Mouse (Mus musculus) MEL (cell line): ENCODE data around the gene Ccl5. TPM values are rescaled to one million over a fixed set of nuclear protein-coding genes. Genes with fewer than 3 reads are reported as not detected.

Experiments used
- DNase-seq: peaks from one replicate; pipeline ENCODE4 v3.0.0; 2011; ENCODE audit warnings: low read depth, low spot score
- H3K27ac ChIP-seq: 2 replicates; pipeline ENCODE4 v1.5.1; 2012; ENCODE audit warnings: low read depth, mild to moderate bottlenecking, control low read depth, low read length, moderate library complexity; ENCODE audit not compliant: control insufficient read depth
- H3K27me3 ChIP-seq, 2 experiments: fragments of 150-350 bp in 1 of 2; sonication (generic) in 1 of 2; 2 replicates each; pipeline ENCODE4 v1.6.1; 2012; ENCODE audit warnings: low read length in 2 of 2, mild to moderate bottlenecking in 2 of 2, improper control_type of control experiment in 1 of 2, moderate library complexity in 1 of 2; ENCODE audit not compliant: insufficient read depth in 2 of 2, control insufficient read depth in 1 of 2
- H3K36me3 ChIP-seq, 2 experiments: 2 replicates each; pipeline ENCODE4 v1.6.1; 2012 to 2014; ENCODE audit warnings: low read length in 2 of 2, improper control_type of control experiment in 1 of 2, inconsistent platforms in 1 of 2, mild to moderate bottlenecking in 1 of 2; ENCODE audit not compliant: insufficient read depth in 2 of 2, control insufficient read depth in 1 of 2
- H3K4me1 ChIP-seq, 2 experiments: fragments of 150-350 bp in 1 of 2; sonication (generic) in 1 of 2; 2 replicates each; pipeline ENCODE4 v1.6.1; 2012; ENCODE audit warnings: low read length in 2 of 2, improper control_type of control experiment in 1 of 2, mild to moderate bottlenecking in 1 of 2; ENCODE audit not compliant: insufficient read depth in 2 of 2, control insufficient read depth in 1 of 2
- H3K4me3 ChIP-seq, 2 experiments: fragments of 150-350 bp in 1 of 2; sonication (generic) in 1 of 2; 2 replicates each; pipeline ENCODE4 v1.5.1; 2012; ENCODE audit warnings: low read depth in 2 of 2, low read length in 2 of 2, mild to moderate bottlenecking in 2 of 2, moderate library complexity in 2 of 2, control low read depth in 1 of 2, improper control_type of control experiment in 1 of 2; ENCODE audit not compliant: control insufficient read depth in 1 of 2, insufficient read depth in 1 of 2
- H3K79me2 ChIP-seq: 2 replicates; pipeline ENCODE4 v1.6.1; 2012; ENCODE audit warnings: mild to moderate bottlenecking, low read length, moderate library complexity; ENCODE audit not compliant: control insufficient read depth, poor library complexity, insufficient read depth
- H3K9ac ChIP-seq: 2 replicates; pipeline ENCODE4 v1.6.1; 2012; ENCODE audit warnings: low read depth, mild to moderate bottlenecking, control low read depth, low read length, moderate library complexity; ENCODE audit not compliant: control insufficient read depth, poor library complexity, severe bottlenecking
- H3K9me3 ChIP-seq: fragments of 150-350 bp; sonication (generic); replicated peaks from 2 replicates; pipeline ENCODE4 v1.6.1; 2012; ENCODE audit warnings: mild to moderate bottlenecking, low read length, improper control_type of control experiment, moderate library complexity; ENCODE audit not compliant: insufficient read depth
- CHD1 ChIP-seq: IDR thresholded peaks from 2 replicates; pipeline ENCODE4 v1.6.1; 2012; ENCODE audit warnings: low read depth, mild to moderate bottlenecking, inconsistent platforms, low read length, improper control_type of control experiment
- E2F4 ChIP-seq: IDR thresholded peaks from 2 replicates; pipeline ENCODE4 v1.6.1; 2011; ENCODE audit warnings: low read depth, low read length, improper control_type of control experiment, borderline replicate concordance
- ELF1 ChIP-seq: IDR thresholded peaks from 2 replicates; pipeline ENCODE4 v1.6.1; 2014; ENCODE audit warnings: low read depth, mild to moderate bottlenecking, inconsistent platforms, low read length, improper control_type of control experiment, moderate library complexity
- ETS1 ChIP-seq: IDR thresholded peaks from 2 replicates; pipeline ENCODE4 v1.6.1; 2012; ENCODE audit warnings: low read depth, mild to moderate bottlenecking, inconsistent platforms, low read length, improper control_type of control experiment, moderate library complexity
- GABPA ChIP-seq: IDR thresholded peaks from 2 replicates; pipeline ENCODE4 v1.6.1; 2012; ENCODE audit warnings: low read depth, mild to moderate bottlenecking, inconsistent platforms, low read length, improper control_type of control experiment, moderate library complexity
- GATA1 ChIP-seq: IDR thresholded peaks from 2 replicates; pipeline ENCODE4 v1.6.1; 2011; ENCODE audit warnings: low read depth, low read length, improper control_type of control experiment
- MAX ChIP-seq: IDR thresholded peaks from 2 replicates; pipeline ENCODE4 v1.6.1; 2011; ENCODE audit warnings: low read length, improper control_type of control experiment
- MAZ ChIP-seq: IDR thresholded peaks from 2 replicates; pipeline ENCODE4 v1.6.1; 2012; ENCODE audit warnings: low read depth, mild to moderate bottlenecking, inconsistent platforms, low read length, improper control_type of control experiment
- MEF2A ChIP-seq: IDR thresholded peaks from 2 replicates; pipeline ENCODE4 v1.6.1; 2014; ENCODE audit warnings: low read depth, mild to moderate bottlenecking, inconsistent platforms, low read length, improper control_type of control experiment; ENCODE audit not compliant: poor library complexity, insufficient replicate concordance, severe bottlenecking; ENCODE audit errors: extremely low read depth
- NELFE ChIP-seq: IDR thresholded peaks from 2 replicates; pipeline ENCODE4 v1.6.1; 2011; ENCODE audit warnings: low read depth, low read length, improper control_type of control experiment
- NRF1 ChIP-seq: IDR thresholded peaks from 2 replicates; pipeline ENCODE4 v1.6.1; 2014; ENCODE audit warnings: low read depth, mild to moderate bottlenecking, inconsistent platforms, low read length, improper control_type of control experiment, moderate library complexity; ENCODE audit not compliant: poor library complexity, insufficient read depth, severe bottlenecking
- POLR2A ChIP-seq, 2 experiments: IDR thresholded peaks; 2 replicates each; pipeline ENCODE4 v1.6.1; 2011 to 2012; ENCODE audit warnings: low read length in 2 of 2, mild to moderate bottlenecking in 2 of 2, control low read depth in 1 of 2, improper control_type of control experiment in 1 of 2, low read depth in 1 of 2, moderate library complexity in 1 of 2; ENCODE audit not compliant: control insufficient read depth in 1 of 2, insufficient read depth in 1 of 2, poor library complexity in 1 of 2
- POLR2AphosphoS2 ChIP-seq: IDR thresholded peaks from 2 replicates; pipeline ENCODE4 v1.6.1; 2011; ENCODE audit warnings: low read length, improper control_type of control experiment
- RCOR1 ChIP-seq: IDR thresholded peaks from 2 replicates; pipeline ENCODE4 v1.6.1; 2012; ENCODE audit warnings: low read depth, mild to moderate bottlenecking, inconsistent platforms, low read length, improper control_type of control experiment
- SIN3A ChIP-seq: IDR thresholded peaks from 2 replicates; pipeline ENCODE4 v1.6.1; 2012; ENCODE audit warnings: low read length, improper control_type of control experiment, inconsistent platforms
- SMC3 ChIP-seq: IDR thresholded peaks from 2 replicates; pipeline ENCODE4 v1.6.1; 2011; ENCODE audit warnings: low read depth, low read length, improper control_type of control experiment
- TAL1 ChIP-seq: IDR thresholded peaks from 2 replicates; pipeline ENCODE4 v1.6.1; 2012; ENCODE audit warnings: mild to moderate bottlenecking, inconsistent platforms, low read length, moderate library complexity, mixed read lengths
- TCF12 ChIP-seq: IDR thresholded peaks from 2 replicates; pipeline ENCODE4 v1.6.1; 2014; ENCODE audit warnings: low read depth, mild to moderate bottlenecking, inconsistent platforms, low read length, improper control_type of control experiment, moderate library complexity
- USF2 ChIP-seq, 2 experiments: IDR thresholded peaks; 2 replicates each; pipeline ENCODE4 v1.6.1; 2011 to 2012; ENCODE audit warnings: improper control_type of control experiment in 2 of 2, low read length in 2 of 2, borderline replicate concordance in 1 of 2, inconsistent platforms in 1 of 2, low read depth in 1 of 2, mild to moderate bottlenecking in 1 of 2; ENCODE audit not compliant: insufficient read depth in 1 of 2
- ZMIZ1 ChIP-seq: IDR thresholded peaks from 2 replicates; pipeline ENCODE4 v1.6.1; 2012; ENCODE audit warnings: low read depth, mild to moderate bottlenecking, inconsistent platforms, low read length, improper control_type of control experiment, moderate library complexity
- ZNF384 ChIP-seq: IDR thresholded peaks from 2 replicates; pipeline ENCODE4 v1.6.1; 2012; ENCODE audit warnings: low read depth, mild to moderate bottlenecking, inconsistent platforms, low read length, improper control_type of control experiment
- polyA plus RNA-seq, 2 experiments: library from polyadenylated mRNA; stranded (reverse) in 1 of 2; unstranded in 1 of 2; fragments of >175 nt in 1 of 2; fragments of >200 nt in 1 of 2; gene quantifications; 2 replicates each; pipeline versions ENCODE4 v1.2.1 to v1.2.4; 2012; ENCODE audit warnings: low replicate concordance in 2 of 2, low read depth in 1 of 2; ENCODE audit not compliant: insufficient read length in 2 of 2, insufficient read depth in 1 of 2, missing spikeins in 1 of 2
- total RNA-seq: library from RNA; depleted of rRNA; stranded (reverse); fragments of 300-350 nt; gene quantifications from 2 replicates; pipeline ENCODE4 v1.2.3, GENCODE M21; 2012

The Ccl5 gene
- total and polyA plus RNA-seq, 3 experiments = 0.56 TPM; not detected in 2

- Histone ChIP-seq H3K36me3 (no peaks in the 10 kb centered on the region; a peak in 1 of 4 replicates), H3K79me2 (no peaks in the 10 kb centered on the region), H3K4me3 (no peak overlapping the region), H3K27me3 (peaks cover 0 to 2% of the 10 kb centered on the region in 2 experiments; a peak in 1 of 4 replicates)
- TF ChIP-seq TCF12 = no peak
- TF ChIP-seq NELFE = no peak
- no peak for TF ChIP-seq SMC3
- TF ChIP-seq RCOR1 = no peak
- TF ChIP-seq SIN3A = no peak
- no peak for TF ChIP-seq POLR2AphosphoS2
- TF ChIP-seq POLR2A (IDR thresholded peaks at IDR 0.05; ENCODE audit: control insufficient read depth in 1 of 2, insufficient read depth in 1 of 2, low read depth in 1 of 2, low read length in 2 of 2, poor library complexity in 1 of 2) = no peak
- no peak for TF ChIP-seq MAZ
- TF ChIP-seq MAX = no peak
- no peak for TF ChIP-seq ETS1
- TF ChIP-seq TAL1 = no peak
- no peak for TF ChIP-seq USF2 (IDR thresholded peaks at IDR 0.05; ENCODE audit: borderline replicate concordance in 1 of 2, insufficient read depth in 1 of 2, low read depth in 1 of 2, low read length in 2 of 2)
- TF ChIP-seq CHD1 = no peak
- TF ChIP-seq, all 39 proteins: peak for 0
- H3K9ac ChIP-seq = no peak overlapping the region
- no peak overlapping the region for H3K27ac ChIP-seq
- H3K4me1 ChIP-seq = peaks cover 0 to 3% of the 10 kb centered on the region in 2 experiments
- H3K9me3 ChIP-seq = no peaks in the 10 kb centered on the region
- DNase-seq = no peak
Observed at GRCm38 (mm10) chr11:83563754-83564153, 33.4 kb upstream of the Ccl5 start.

DNA sequence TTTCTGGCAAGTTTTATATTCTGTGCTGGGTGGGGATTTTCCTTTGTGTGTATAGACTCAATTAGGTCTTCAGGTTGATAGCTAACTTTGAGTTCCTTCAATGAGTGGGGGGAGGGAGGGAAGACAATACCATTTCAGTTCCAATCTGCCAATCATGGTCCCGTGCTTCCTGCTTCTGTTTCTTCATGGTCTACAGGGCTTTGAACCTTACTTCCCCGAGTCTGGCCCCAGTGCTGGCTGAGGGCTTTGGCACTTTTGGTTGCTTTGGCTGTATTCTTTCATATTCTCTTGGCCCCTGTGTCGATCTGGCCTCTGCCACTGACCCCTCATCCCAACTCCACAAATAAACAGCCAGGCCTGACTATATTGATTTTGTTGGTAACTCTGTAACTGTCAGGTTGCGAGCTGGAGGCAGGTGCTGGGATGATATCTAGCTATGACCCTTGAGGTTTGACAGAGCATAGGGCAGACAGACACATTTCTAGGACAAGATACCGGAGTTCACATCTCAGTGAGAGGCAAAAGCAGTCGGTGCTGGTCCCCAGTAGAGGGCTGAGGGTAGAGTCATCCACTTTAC is 32.1 kb upstream of the Ccl5 start:
- DNase-seq = no peak
- no peak overlapping the region for H3K27ac ChIP-seq

DNA sequence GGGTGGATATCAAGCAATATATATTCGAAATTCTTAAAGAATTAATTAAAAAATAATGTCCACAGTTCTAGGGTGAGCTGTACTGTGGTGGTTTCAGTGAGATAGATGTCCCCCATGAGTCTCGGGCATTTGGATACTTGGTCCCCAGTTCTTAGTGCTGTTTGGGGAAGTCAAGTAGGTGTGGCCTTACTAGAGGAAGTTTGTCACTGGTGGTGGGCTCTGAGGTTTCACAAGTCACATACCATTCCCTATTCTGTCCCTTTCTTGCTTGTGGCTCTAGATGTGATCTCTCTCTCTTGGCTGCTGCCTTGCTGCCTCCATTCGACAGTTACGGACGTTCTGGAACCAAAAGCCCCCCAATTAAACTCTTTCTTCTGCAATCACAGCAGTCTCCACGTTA is 30.1 kb upstream of the Ccl5 start:
- H3K9me3 ChIP-seq = no peaks in the 10 kb centered on the region
- H3K4me3 ChIP-seq = no peak overlapping the region
- H3K36me3 ChIP-seq = no peaks in the 10 kb centered on the region; a peak in 1 of 4 replicates
- H3K4me1 ChIP-seq = no peaks in the 10 kb centered on the region; a peak in 2 of 4 replicates
- TF ChIP-seq NELFE (no peak), GABPA (no peak), ELF1 (no peak), ZMIZ1 (no peak), MAZ (no peak), SMC3 (0 out of 2 replicates have a peak, but pooled peaks have one; percentile 4), MEF2A (no peak)
- no peaks in the 10 kb centered on the region for H3K79me2 ChIP-seq
- peak; percentile 48 for DNase-seq
- peaks cover 0 to 2% of the 10 kb centered on the region in 2 experiments; a peak in 1 of 4 replicates for H3K27me3 ChIP-seq
- H3K9ac ChIP-seq = no peak overlapping the region
- no peak overlapping the region for H3K27ac ChIP-seq

More for the DNA sequence above, 32.1 kb upstream of the Ccl5 start:
- Histone ChIP-seq H3K36me3 (no peaks in the 10 kb centered on the region; a peak in 1 of 4 replicates), H3K4me1 (no peaks in the 10 kb centered on the region; a peak in 2 of 4 replicates), H3K9ac (no peak overlapping the region), H3K9me3 (no peaks in the 10 kb centered on the region), H3K4me3 (no peak overlapping the region), H3K79me2 (no peaks in the 10 kb centered on the region), H3K27me3 (peaks cover 0 to 2% of the 10 kb centered on the region in 2 experiments; a peak in 1 of 4 replicates)
- no peak for TF ChIP-seq E2F4
- no peak for TF ChIP-seq ZNF384
- no peak for TF ChIP-seq GABPA
- TF ChIP-seq NRF1 = no peak
- no peak for TF ChIP-seq GATA1
